Mouse (Mus musculus): Measurements from ENCODE around the gene Ppm1h. TPM values are rescaled to one million over a fixed set of nuclear protein-coding genes. Genes with fewer than 3 reads are reported as not detected.

Gene Ppm1h
- polyA plus RNA-seq, 1 experiment from 2014 or later = 4.9 TPM

GRCm38 (mm10) chr10:122665652-122666051 is 12.9 kb upstream of the Ppm1h start:
- no peak overlapping the region for H3K27ac ChIP-seq (replicated peaks in 1 of 2; ENCODE audit: control insufficient read depth in 1 of 2, insufficient read depth in 1 of 2, low read depth in 2 of 2, low read length in 2 of 2)
- 41% methylated on average over 1 of the region's 1 CpGs for WGBS
- H3K9me3 ChIP-seq (ENCODE audit: control insufficient read depth, low read length) = no peaks in the 10 kb centered on the region
- H3K4me1 ChIP-seq (ENCODE audit: control insufficient read depth in 2 of 2, insufficient read depth in 2 of 2, low read length in 2 of 2) = no peaks in the 10 kb centered on the region
- no peaks in the 10 kb centered on the region for H3K36me3 ChIP-seq (ENCODE audit: control insufficient read depth, insufficient read depth, low read length)
- ATAC-seq (ENCODE audit: insufficient number of reproducible peaks, insufficient read depth, low FRiP score, low read depth) = no peak
- no peaks in the 10 kb centered on the region for H3K27me3 ChIP-seq (ENCODE audit: control insufficient read depth, insufficient read depth, low read length)
- H3K9ac ChIP-seq (ENCODE audit: low read length) = no peak overlapping the region
- H3K4me2 ChIP-seq (ENCODE audit: low read length) = no peak overlapping the region
- H3K4me3 ChIP-seq (ENCODE audit: control insufficient read depth in 1 of 2, insufficient read depth in 1 of 2, low read depth in 1 of 2, low read length in 2 of 2) = no peak overlapping the region

DNA sequence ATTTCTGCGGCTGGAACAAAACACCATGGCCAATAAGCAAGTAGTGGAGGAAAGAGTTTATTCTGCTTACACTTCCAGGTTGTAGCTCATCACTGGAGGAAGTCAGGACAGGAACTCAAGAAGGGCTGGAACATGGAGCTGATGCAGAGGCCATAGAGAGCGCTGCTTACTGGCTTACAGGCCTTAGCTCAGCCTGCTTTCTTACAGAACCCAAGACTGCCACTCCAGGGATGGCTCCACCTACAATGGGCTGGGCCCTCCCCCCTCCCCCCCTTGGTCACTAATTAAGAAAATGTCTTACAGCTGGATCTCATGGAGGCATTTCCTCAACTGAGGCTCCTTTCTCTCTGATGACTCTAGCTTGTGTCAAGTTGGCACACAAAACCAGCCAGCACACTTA is 7.3 kb upstream of the Ppm1h start:
- Histone ChIP-seq H3K4me1 (ENCODE audit: control insufficient read depth in 2 of 2, insufficient read depth in 2 of 2, low read length in 2 of 2) (no peaks in the 10 kb centered on the region), H3K27ac (replicated peaks in 1 of 2; ENCODE audit: control insufficient read depth in 1 of 2, insufficient read depth in 1 of 2, low read depth in 2 of 2, low read length in 2 of 2) (no peak overlapping the region), H3K4me3 (ENCODE audit: control insufficient read depth in 1 of 2, insufficient read depth in 1 of 2, low read depth in 1 of 2, low read length in 2 of 2) (no peak overlapping the region), H3K9ac (ENCODE audit: low read length) (no peak overlapping the region), H3K9me3 (ENCODE audit: control insufficient read depth, low read length) (no peaks in the 10 kb centered on the region), H3K27me3 (ENCODE audit: control insufficient read depth, insufficient read depth, low read length) (no peaks in the 10 kb centered on the region), H3K36me3 (ENCODE audit: control insufficient read depth, insufficient read depth, low read length) (no peaks in the 10 kb centered on the region), H3K4me2 (ENCODE audit: low read length) (no peak overlapping the region)
- 66% methylated on average over 2 of the region's 2 CpGs for WGBS
- ATAC-seq (ENCODE audit: insufficient number of reproducible peaks, insufficient read depth, low FRiP score, low read depth) = no peak

DNA sequence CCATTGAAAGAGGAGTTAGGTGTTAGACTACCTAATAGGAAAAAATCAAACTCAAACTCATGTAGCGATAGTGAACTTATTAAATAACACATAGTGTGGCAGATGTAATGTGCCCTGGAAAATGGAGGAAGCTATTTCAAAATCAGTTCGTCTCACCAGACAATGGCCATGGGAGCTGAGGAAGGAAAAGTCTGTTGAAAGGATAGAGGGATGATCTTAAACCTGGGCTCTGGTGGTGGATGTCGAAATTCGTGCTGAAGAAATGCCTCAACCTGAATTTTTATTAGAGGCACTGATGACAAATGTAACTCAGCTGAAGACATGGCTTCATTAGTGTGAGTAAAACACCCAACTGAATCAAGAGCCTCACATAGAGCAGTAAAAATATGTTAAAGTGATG is 6.5 kb upstream of the Ppm1h start:
- H3K36me3 ChIP-seq (ENCODE audit: control insufficient read depth, insufficient read depth, low read length) = no peaks in the 10 kb centered on the region
- no peak overlapping the region for H3K27ac ChIP-seq (replicated peaks in 1 of 2; ENCODE audit: control insufficient read depth in 1 of 2, insufficient read depth in 1 of 2, low read depth in 2 of 2, low read length in 2 of 2)
- H3K4me3 ChIP-seq (ENCODE audit: control insufficient read depth in 1 of 2, insufficient read depth in 1 of 2, low read depth in 1 of 2, low read length in 2 of 2) = no peak overlapping the region
- no peaks in the 10 kb centered on the region for H3K9me3 ChIP-seq (ENCODE audit: control insufficient read depth, low read length)
- no peak overlapping the region for H3K9ac ChIP-seq (ENCODE audit: low read length)
- no peaks in the 10 kb centered on the region for H3K27me3 ChIP-seq (ENCODE audit: control insufficient read depth, insufficient read depth, low read length)
- H3K4me1 ChIP-seq (ENCODE audit: control insufficient read depth in 2 of 2, insufficient read depth in 2 of 2, low read length in 2 of 2) = no peaks in the 10 kb centered on the region
- no peak for ATAC-seq (ENCODE audit: insufficient number of reproducible peaks, insufficient read depth, low FRiP score, low read depth)
- WGBS = 82% methylated on average over 4 of the region's 4 CpGs
- H3K4me2 ChIP-seq (ENCODE audit: low read length) = no peak overlapping the region

DNA sequence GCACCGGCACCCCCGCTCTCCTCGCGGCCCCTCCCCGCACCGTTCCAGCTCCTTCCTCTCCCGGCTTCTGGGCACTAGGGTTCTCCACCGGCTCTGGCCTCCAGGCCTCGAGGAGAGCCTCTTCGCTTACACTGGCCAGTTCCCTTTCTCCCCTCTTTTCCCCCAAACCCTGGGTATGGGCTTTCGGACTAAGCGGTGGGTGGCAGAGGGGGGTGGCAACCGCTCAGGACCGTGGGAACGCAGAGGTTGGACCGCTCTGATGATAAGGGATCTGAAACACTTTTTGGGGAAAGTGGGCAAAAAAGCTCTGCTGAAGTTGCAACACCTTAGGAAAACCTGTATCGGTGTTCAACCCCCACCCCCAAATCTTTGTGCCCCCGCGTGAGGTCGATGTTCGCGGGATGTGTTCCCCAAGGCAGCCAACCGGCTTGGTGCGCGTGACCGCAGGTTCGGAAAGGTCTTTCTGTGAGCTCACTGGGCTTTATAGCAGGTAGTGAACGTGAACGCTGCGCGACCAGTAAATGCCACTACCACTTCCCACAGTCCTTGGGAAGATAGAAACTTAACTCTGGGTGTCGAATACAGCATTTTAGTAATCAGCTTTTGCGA is 979 bp downstream of the Ppm1h start:
- H3K27ac ChIP-seq (replicated peaks in 1 of 2; ENCODE audit: control insufficient read depth in 1 of 2, insufficient read depth in 1 of 2, low read depth in 2 of 2, low read length in 2 of 2) = peak overlapping the region in 1 of 2 experiments; percentile 55; a peak in 1 of 4 replicates
- ATAC-seq (ENCODE audit: insufficient number of reproducible peaks, insufficient read depth, low FRiP score, low read depth) = no peak

DNA sequence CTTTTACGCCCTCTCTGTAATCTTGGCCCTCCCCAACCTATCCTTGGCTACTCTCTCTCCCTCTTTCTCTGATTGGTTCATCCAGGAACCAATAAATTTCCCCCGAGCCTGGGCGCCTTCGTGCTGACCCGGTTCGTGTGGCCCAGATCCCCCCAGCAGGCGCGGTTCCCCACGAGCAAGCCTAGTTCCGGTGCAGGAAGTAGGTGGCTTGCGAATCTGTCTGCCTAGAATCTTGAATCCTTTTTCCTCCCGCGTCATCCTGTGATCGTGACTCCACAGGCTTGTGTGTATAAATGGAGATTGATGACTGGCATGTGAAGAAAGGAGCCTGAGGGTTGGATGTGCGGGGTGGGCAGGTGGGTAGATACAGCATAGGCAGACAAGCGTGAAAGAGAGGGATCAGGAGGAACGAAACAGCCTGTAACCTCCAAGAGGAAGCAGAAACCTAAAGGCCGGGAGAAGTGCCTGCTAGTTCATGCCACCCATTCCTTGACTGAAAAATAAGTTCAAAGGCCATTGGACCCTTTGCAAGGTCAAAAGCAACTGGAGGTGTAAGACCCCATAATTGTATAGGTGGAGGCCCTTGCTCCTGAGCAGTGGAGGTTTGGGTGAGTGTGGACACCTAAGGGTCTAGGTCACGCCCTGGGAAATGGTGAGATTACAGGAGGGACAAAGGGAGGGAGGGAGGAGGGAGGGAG is 2.0 kb downstream of the Ppm1h start:
- H3K9me3 ChIP-seq (ENCODE audit: control insufficient read depth, low read length) = no peaks in the 10 kb centered on the region
- no peak overlapping the region for H3K27ac ChIP-seq (replicated peaks in 1 of 2; ENCODE audit: control insufficient read depth in 1 of 2, insufficient read depth in 1 of 2, low read depth in 2 of 2, low read length in 2 of 2)
- H3K4me1 ChIP-seq (ENCODE audit: control insufficient read depth in 2 of 2, insufficient read depth in 2 of 2, low read length in 2 of 2) = peaks cover 5 to 7% of the 10 kb centered on the region in 2 experiments; a peak in 3 of 4 replicates
- H3K4me2 ChIP-seq (ENCODE audit: low read length) = peak overlapping the region; percentile 100
- H3K27me3 ChIP-seq (ENCODE audit: control insufficient read depth, insufficient read depth, low read length) = no peaks in the 10 kb centered on the region
- ATAC-seq (ENCODE audit: insufficient number of reproducible peaks, insufficient read depth, low FRiP score, low read depth) = no peak
- H3K9ac ChIP-seq (ENCODE audit: low read length) = peak overlapping the region; percentile 78
- no peaks in the 10 kb centered on the region for H3K36me3 ChIP-seq (ENCODE audit: control insufficient read depth, insufficient read depth, low read length)
- 9% methylated on average over 18 of the region's 19 CpGs for WGBS
- H3K4me3 ChIP-seq (ENCODE audit: control insufficient read depth in 1 of 2, insufficient read depth in 1 of 2, low read depth in 1 of 2, low read length in 2 of 2) = peak overlapping the region; percentile 70 to 92

More for the DNA sequence above, 979 bp downstream of the Ppm1h start:
- Histone ChIP-seq H3K27me3 (ENCODE audit: control insufficient read depth, insufficient read depth, low read length) (no peaks in the 10 kb centered on the region), H3K36me3 (ENCODE audit: control insufficient read depth, insufficient read depth, low read length) (no peaks in the 10 kb centered on the region), H3K4me3 (ENCODE audit: control insufficient read depth in 1 of 2, insufficient read depth in 1 of 2, low read depth in 1 of 2, low read length in 2 of 2) (peak overlapping the region; percentile 70 to 92), H3K9me3 (ENCODE audit: control insufficient read depth, low read length) (no peaks in the 10 kb centered on the region), H3K4me2 (ENCODE audit: low read length) (peak overlapping the region; percentile 100), H3K4me1 (ENCODE audit: control insufficient read depth in 2 of 2, insufficient read depth in 2 of 2, low read length in 2 of 2) (peaks cover 5 to 7% of the 10 kb centered on the region in 2 experiments; a peak in 3 of 4 replicates), H3K9ac (ENCODE audit: low read length) (peak overlapping the region; percentile 78)
- under 1% methylated on average over 33 of the region's 33 CpGs for WGBS

DNA sequence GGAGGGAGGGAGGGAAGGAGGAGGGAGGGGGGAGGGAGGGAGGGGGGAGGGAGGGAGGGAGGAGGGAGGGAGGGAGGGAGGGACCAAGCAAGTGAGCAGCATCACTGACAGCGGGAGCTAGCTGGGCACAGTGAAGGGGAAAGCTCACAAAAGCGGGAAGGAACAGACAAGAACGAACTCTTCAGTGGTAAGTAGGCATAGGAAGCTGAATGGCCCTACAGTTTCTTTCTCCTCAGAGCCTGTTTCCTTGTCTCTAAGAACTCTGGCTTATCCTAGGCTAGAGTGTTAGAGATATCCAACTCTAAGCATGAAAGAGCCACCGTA is 2.5 kb downstream of the Ppm1h start:
- Histone ChIP-seq H3K36me3 (ENCODE audit: control insufficient read depth, insufficient read depth, low read length) (no peaks in the 10 kb centered on the region), H3K27ac (replicated peaks in 1 of 2; ENCODE audit: control insufficient read depth in 1 of 2, insufficient read depth in 1 of 2, low read depth in 2 of 2, low read length in 2 of 2) (no peak overlapping the region), H3K4me3 (ENCODE audit: control insufficient read depth in 1 of 2, insufficient read depth in 1 of 2, low read depth in 1 of 2, low read length in 2 of 2) (no peak overlapping the region), H3K4me2 (ENCODE audit: low read length) (no peak overlapping the region), H3K9me3 (ENCODE audit: control insufficient read depth, low read length) (no peaks in the 10 kb centered on the region), H3K9ac (ENCODE audit: low read length) (no peak overlapping the region), H3K27me3 (ENCODE audit: control insufficient read depth, insufficient read depth, low read length) (no peaks in the 10 kb centered on the region), H3K4me1 (ENCODE audit: control insufficient read depth in 2 of 2, insufficient read depth in 2 of 2, low read length in 2 of 2) (peaks cover 5 to 7% of the 10 kb centered on the region in 2 experiments; a peak in 3 of 4 replicates)
- WGBS = 50% methylated on average over 4 of the region's 4 CpGs
- no peak for ATAC-seq (ENCODE audit: insufficient number of reproducible peaks, insufficient read depth, low FRiP score, low read depth)

DNA sequence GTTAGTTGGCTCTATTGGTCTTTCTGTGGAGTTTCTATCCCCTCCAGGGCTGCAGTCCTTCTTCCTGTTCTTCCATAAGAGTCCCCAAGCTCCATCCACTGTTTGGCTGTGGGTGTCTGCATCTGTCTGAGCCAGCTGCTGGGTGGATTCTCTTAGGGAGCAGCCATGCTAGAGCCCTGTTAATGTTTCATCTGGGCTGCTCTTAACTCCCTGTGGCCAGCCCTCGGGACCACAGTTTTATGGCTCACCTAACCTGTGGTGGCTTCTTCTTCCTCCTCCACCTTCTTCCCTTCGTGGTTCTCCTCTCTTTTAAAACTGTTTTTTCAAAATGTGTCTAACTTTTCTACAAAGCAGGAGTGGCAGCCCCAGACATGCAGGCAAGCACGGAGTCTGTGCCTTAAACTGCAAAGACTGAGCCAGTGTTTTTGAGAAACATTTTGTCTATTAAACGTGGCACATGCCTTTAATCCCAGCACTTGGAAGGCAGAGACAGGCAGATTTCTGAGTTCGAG is 5.3 kb downstream of the Ppm1h start:
- H3K27ac ChIP-seq (replicated peaks in 1 of 2; ENCODE audit: control insufficient read depth in 1 of 2, insufficient read depth in 1 of 2, low read depth in 2 of 2, low read length in 2 of 2) = no peak overlapping the region
- H3K27me3 ChIP-seq (ENCODE audit: control insufficient read depth, insufficient read depth, low read length) = no peaks in the 10 kb centered on the region
- H3K4me3 ChIP-seq (ENCODE audit: control insufficient read depth in 1 of 2, insufficient read depth in 1 of 2, low read depth in 1 of 2, low read length in 2 of 2) = no peak overlapping the region
- H3K9me3 ChIP-seq (ENCODE audit: control insufficient read depth, low read length) = no peaks in the 10 kb centered on the region
- H3K4me1 ChIP-seq (ENCODE audit: control insufficient read depth in 2 of 2, insufficient read depth in 2 of 2, low read length in 2 of 2) = peaks cover 5 to 7% of the 10 kb centered on the region in 2 experiments; a peak in 3 of 4 replicates
- no peak overlapping the region for H3K9ac ChIP-seq (ENCODE audit: low read length)
- no peak for ATAC-seq (ENCODE audit: insufficient number of reproducible peaks, insufficient read depth, low FRiP score, low read depth)
- no peaks in the 10 kb centered on the region; the same call in 1 of the 2 replicates for H3K36me3 ChIP-seq (ENCODE audit: control insufficient read depth, insufficient read depth, low read length)
- 80% methylated on average over 5 of the region's 5 CpGs for WGBS
- no peak overlapping the region for H3K4me2 ChIP-seq (ENCODE audit: low read length)

Measured in heart, embryonic 14.5 days (tissue).